Mouse (Mus musculus) bone marrow macrophage, adult 2 months (primary cell): Measurements from ENCODE around the gene C2cd3.

Source experiments
- CTCF ChIP-seq: IDR thresholded peaks from 2 replicates; pipeline ENCODE4 v1.5.1; 2012; ENCODE audit warnings: low read depth, mild to moderate bottlenecking, low read length, moderate library complexity
- POLR2A ChIP-seq: IDR thresholded peaks from 2 replicates; pipeline ENCODE4 v1.6.1; 2012; ENCODE audit warnings: mild to moderate bottlenecking, low read depth, low read length, borderline replicate concordance

- no peak for TF ChIP-seq CTCF
- TF ChIP-seq POLR2A: no peak
Observed at GRCm38 (mm10) chr7:100388174-100388573, 16.1 kb downstream of the C2cd3 start.
